Mouse (Mus musculus): ENCODE measurements around the gene Prkcz. TPM values are rescaled to one million over a fixed set of nuclear protein-coding genes. Genes with fewer than 3 reads are reported as not detected.

Prkcz gene
- polyA plus RNA-seq, 1 experiment from 2014 or later = 11.3 TPM

DNA sequence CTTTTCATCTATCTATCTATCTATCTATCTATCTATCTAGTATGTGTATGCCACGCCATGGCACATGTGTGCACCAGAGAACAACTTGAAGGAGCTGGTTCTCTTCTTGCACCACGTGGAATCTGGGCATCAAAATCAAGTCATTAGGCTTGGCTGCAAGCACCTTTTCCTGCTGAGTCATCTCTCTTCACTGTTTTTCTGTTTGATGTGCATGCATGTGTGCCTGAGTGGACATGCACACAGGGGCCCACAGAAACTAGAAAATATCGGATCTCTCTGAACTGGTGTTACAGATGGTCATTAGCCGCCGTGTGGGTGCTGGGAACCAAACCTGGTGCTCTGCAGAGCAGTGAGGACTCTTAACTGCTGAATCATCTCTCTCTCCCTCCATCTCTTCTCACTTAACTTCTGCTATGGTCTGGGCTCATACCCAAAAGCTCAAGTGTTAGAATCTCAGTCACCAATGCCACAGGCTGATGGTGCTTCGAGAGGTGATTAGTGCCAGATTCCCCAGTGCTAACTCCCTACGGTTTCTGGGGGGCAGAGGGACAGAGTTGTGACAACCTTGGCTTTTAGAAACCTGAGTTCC is 56.6 kb downstream of the Prkcz start:
- DNase-seq (ENCODE audit: low spot score) = no peak
- WGBS = 82% methylated on average over 7 of the region's 7 CpGs
- Histone ChIP-seq H3K27ac (replicated peaks) (no peak overlapping the region), H3K36me3 (ENCODE audit: control insufficient read depth, insufficient read depth, low read length) (no peaks in the 10 kb centered on the region), H3K9me3 (ENCODE audit: control insufficient read depth, low read length) (no peaks in the 10 kb centered on the region), H3K4me3 (ENCODE audit: low read depth, low read length) (no peak overlapping the region), H3K4me1 (replicated peaks; ENCODE audit: control insufficient read depth, insufficient read depth) (no peaks in the 10 kb centered on the region), H3K27me3 (ENCODE audit: control insufficient read depth, insufficient read depth, low read length) (no peaks in the 10 kb centered on the region), H3K4me2 (replicated peaks; ENCODE audit: low read depth) (no peak overlapping the region), H3K9ac (ENCODE audit: low read length) (no peak overlapping the region)
- no peak for ATAC-seq (ENCODE audit: low FRiP score, low TSS enrichment)
- TF ChIP-seq EP300 (optimal IDR thresholded peaks at IDR 0.05) (no peak), CTCF (IDR thresholded peaks at IDR 0.05; ENCODE audit: low read depth) (no peak)

DNA sequence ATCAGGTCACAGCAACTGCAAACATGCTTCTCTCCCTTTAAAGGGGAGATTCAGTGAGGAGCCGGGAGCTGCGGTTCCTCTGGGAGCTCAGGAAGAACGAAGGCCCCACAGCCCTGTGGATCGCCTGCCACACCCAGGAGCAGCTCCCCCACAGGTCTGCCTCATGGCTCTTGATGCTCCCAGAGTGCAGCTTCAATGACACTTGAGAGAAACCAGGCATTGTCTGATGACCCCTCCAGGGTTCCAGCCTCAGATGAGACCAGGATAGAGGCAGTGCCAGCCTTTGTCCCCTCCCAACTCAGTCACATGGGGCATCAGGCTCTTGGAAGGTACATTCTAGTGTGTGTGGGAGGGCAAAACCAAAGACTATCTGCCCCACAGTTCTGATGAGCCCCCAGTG is 59.2 kb downstream of the Prkcz start:
- Histone ChIP-seq H3K4me3 (ENCODE audit: low read depth, low read length) (no peak overlapping the region), H3K36me3 (ENCODE audit: control insufficient read depth, insufficient read depth, low read length) (no peaks in the 10 kb centered on the region), H3K9ac (ENCODE audit: low read length) (no peak overlapping the region), H3K27me3 (ENCODE audit: control insufficient read depth, insufficient read depth, low read length) (no peaks in the 10 kb centered on the region), H3K9me3 (ENCODE audit: control insufficient read depth, low read length) (no peaks in the 10 kb centered on the region), H3K27ac (replicated peaks) (no peak overlapping the region), H3K4me1 (replicated peaks; ENCODE audit: control insufficient read depth, insufficient read depth) (no peaks in the 10 kb centered on the region), H3K4me2 (replicated peaks; ENCODE audit: low read depth) (no peak overlapping the region)
- no peak for DNase-seq (ENCODE audit: low spot score)
- no peak for TF ChIP-seq EP300 (optimal IDR thresholded peaks at IDR 0.05)
- no peak for TF ChIP-seq CTCF (IDR thresholded peaks at IDR 0.05; ENCODE audit: low read depth)
- WGBS = 28% methylated on average over 4 of the region's 4 CpGs
- no peak for ATAC-seq (ENCODE audit: low FRiP score, low TSS enrichment)

DNA sequence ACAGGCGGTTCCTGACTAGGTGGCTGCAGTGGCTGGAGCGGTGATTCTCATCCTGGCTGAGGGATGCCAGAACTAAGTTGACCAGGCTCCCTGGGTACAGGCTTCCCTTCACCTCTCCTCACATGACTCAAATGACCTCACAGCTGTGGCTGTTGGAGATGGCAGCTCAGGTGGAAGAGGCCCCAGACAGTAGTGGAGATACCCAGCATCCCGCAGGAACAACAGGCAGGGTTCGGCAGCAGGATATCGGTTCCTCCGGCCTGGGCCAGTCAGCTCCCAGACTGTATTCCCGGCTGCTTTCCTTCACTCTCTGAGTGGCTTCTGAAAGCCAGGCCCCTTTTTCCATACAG is 60.1 kb downstream of the Prkcz start:
- Histone ChIP-seq H3K27me3 (ENCODE audit: control insufficient read depth, insufficient read depth, low read length) (no peaks in the 10 kb centered on the region), H3K4me3 (ENCODE audit: low read depth, low read length) (no peak overlapping the region), H3K9ac (ENCODE audit: low read length) (no peak overlapping the region), H3K4me1 (replicated peaks; ENCODE audit: control insufficient read depth, insufficient read depth) (no peaks in the 10 kb centered on the region), H3K27ac (replicated peaks) (no peak overlapping the region), H3K36me3 (ENCODE audit: control insufficient read depth, insufficient read depth, low read length) (no peaks in the 10 kb centered on the region), H3K9me3 (ENCODE audit: control insufficient read depth, low read length) (no peaks in the 10 kb centered on the region), H3K4me2 (replicated peaks; ENCODE audit: low read depth) (no peak overlapping the region)
- WGBS = 91% methylated on average over 7 of the region's 7 CpGs
- no peak for TF ChIP-seq EP300 (optimal IDR thresholded peaks at IDR 0.05)
- TF ChIP-seq CTCF (IDR thresholded peaks at IDR 0.05; ENCODE audit: low read depth) = no peak
- no peak for DNase-seq (ENCODE audit: low spot score)
- ATAC-seq (ENCODE audit: low FRiP score, low TSS enrichment) = no peak

DNA sequence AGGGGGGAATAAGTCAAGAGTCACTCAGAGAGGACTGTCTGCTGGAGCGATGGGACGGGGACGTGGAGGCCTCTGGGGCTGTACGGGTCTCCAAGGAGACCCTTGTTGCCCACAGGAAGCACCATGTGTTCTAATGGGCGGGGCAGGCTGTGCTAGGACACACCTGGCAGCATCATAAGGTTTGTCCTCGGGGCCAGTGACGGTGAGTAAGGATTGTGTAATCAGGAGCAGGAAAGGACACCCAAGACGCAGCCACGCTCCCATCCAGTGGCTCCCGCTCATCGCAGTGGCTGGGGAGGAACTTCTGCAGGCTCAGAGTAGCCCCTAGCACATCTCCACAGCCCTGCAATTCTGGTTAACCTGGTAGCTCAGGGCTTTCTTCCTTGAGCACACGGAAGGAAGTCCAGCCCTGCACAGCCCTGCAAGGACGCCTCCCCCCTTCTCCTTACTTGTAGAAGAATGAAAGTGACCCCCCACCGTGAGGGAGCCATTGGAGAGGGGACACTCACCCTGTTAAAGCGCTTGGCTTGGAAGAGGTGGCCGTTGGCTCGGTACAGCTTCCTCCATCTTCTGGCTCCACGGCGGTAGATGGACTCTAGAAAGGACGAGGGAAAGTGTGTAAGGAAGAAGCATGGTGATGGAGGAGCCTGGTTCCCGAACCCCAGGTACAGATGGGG is 60.6 kb downstream of the Prkcz start:
- WGBS = 67% methylated on average over 21 of the region's 21 CpGs
- no peak for ATAC-seq (ENCODE audit: low FRiP score, low TSS enrichment)
- H3K4me1 ChIP-seq (replicated peaks; ENCODE audit: control insufficient read depth, insufficient read depth) = no peaks in the 10 kb centered on the region
- H3K4me3 ChIP-seq (ENCODE audit: low read depth, low read length) = no peak overlapping the region
- H3K27ac ChIP-seq (replicated peaks) = no peak overlapping the region
- no peak overlapping the region for H3K4me2 ChIP-seq (replicated peaks; ENCODE audit: low read depth)
- DNase-seq (ENCODE audit: low spot score) = no peak
- H3K9me3 ChIP-seq (ENCODE audit: control insufficient read depth, low read length) = no peaks in the 10 kb centered on the region
- H3K36me3 ChIP-seq (ENCODE audit: control insufficient read depth, insufficient read depth, low read length) = no peaks in the 10 kb centered on the region
- no peak overlapping the region for H3K9ac ChIP-seq (ENCODE audit: low read length)
- no peaks in the 10 kb centered on the region for H3K27me3 ChIP-seq (ENCODE audit: control insufficient read depth, insufficient read depth, low read length)
- no peak for TF ChIP-seq CTCF (IDR thresholded peaks at IDR 0.05; ENCODE audit: low read depth)
- no peak for TF ChIP-seq EP300 (optimal IDR thresholded peaks at IDR 0.05)

DNA sequence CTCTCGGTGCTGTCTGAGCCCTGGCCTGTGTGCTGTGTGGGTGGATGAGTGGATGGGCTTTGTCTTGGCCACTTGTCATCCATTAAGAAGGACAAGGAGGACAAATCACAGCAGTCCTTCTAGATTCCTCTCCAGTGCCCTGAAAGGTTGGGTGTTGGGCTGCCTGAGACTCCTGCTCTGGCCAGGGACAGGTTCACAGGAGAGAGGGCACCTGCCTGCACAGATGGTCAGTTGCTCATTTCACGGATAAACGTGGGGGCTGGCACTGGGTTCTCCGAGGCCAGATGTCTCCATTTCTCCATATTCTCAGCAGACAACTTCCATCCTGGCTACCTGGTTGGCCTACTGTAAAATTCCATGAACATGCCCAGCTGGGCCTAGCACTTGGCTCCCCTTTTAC is 62.3 kb downstream of the Prkcz start:
- no peak overlapping the region for H3K4me3 ChIP-seq (ENCODE audit: low read depth, low read length)
- no peak overlapping the region for H3K27ac ChIP-seq (replicated peaks)
- H3K27me3 ChIP-seq (ENCODE audit: control insufficient read depth, insufficient read depth, low read length) = no peaks in the 10 kb centered on the region
- TF ChIP-seq EP300 (optimal IDR thresholded peaks at IDR 0.05) (no peak), CTCF (IDR thresholded peaks at IDR 0.05; ENCODE audit: low read depth) (no peak)
- DNase-seq (ENCODE audit: low spot score) (no peak), ATAC-seq (ENCODE audit: low FRiP score, low TSS enrichment) (no peak)
- H3K4me2 ChIP-seq (replicated peaks; ENCODE audit: low read depth) = no peak overlapping the region
- 91% methylated on average over 4 of the region's 4 CpGs for WGBS
- no peaks in the 10 kb centered on the region for H3K9me3 ChIP-seq (ENCODE audit: control insufficient read depth, low read length)
- no peaks in the 10 kb centered on the region for H3K4me1 ChIP-seq (replicated peaks; ENCODE audit: control insufficient read depth, insufficient read depth)
- H3K9ac ChIP-seq (ENCODE audit: low read length) = no peak overlapping the region
- no peaks in the 10 kb centered on the region for H3K36me3 ChIP-seq (ENCODE audit: control insufficient read depth, insufficient read depth, low read length)

DNA sequence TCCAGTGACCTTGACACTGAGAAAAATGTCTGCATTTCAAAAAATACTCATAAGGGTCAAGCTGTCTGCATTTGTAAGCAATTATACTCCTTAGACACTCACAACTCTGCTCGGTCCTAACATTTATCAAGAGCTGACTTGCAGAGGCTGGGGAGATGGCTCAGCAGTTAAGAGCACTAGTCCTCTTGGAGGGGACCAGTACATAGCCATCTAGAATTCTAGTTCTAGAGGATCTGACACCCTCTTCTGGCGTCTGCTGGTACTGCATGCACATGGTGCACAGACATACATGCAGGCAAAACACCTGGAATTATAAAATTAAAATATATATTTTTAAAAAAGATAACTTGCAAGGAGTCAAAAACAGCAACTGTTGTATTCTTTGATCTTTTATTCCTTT is 64.1 kb downstream of the Prkcz start:
- Histone ChIP-seq H3K4me3 (ENCODE audit: low read depth, low read length) (no peak overlapping the region), H3K4me2 (replicated peaks; ENCODE audit: low read depth) (no peak overlapping the region), H3K4me1 (replicated peaks; ENCODE audit: control insufficient read depth, insufficient read depth) (no peaks in the 10 kb centered on the region), H3K9ac (ENCODE audit: low read length) (no peak overlapping the region), H3K27ac (replicated peaks) (no peak overlapping the region), H3K9me3 (ENCODE audit: control insufficient read depth, low read length) (no peaks in the 10 kb centered on the region), H3K36me3 (ENCODE audit: control insufficient read depth, insufficient read depth, low read length) (no peaks in the 10 kb centered on the region), H3K27me3 (ENCODE audit: control insufficient read depth, insufficient read depth, low read length) (no peaks in the 10 kb centered on the region)
- 48% methylated on average over 2 of the region's 2 CpGs for WGBS
- ATAC-seq (ENCODE audit: low FRiP score, low TSS enrichment) = no peak
- TF ChIP-seq CTCF (IDR thresholded peaks at IDR 0.05; ENCODE audit: low read depth) = peak; percentile 61
- no peak for TF ChIP-seq EP300 (optimal IDR thresholded peaks at IDR 0.05)
- DNase-seq (ENCODE audit: low spot score) = no peak
